Mouse (Mus musculus) thymus, adult 2 months (tissue): ENCODE data around the gene Hist1h2ab.

Source experiments
- CTCF ChIP-seq: fragments of 200-500 bp; IDR thresholded peaks from 2 replicates; pipeline ENCODE4 v1.5.1; 2012; ENCODE audit warnings: mild to moderate bottlenecking, control low read depth, low read length, moderate library complexity, borderline replicate concordance; ENCODE audit not compliant: control insufficient read depth, poor library complexity, insufficient read depth; ENCODE audit errors: extremely low read depth
- POLR2A ChIP-seq: fragments of 200-500 bp; IDR thresholded peaks from 2 replicates; pipeline ENCODE4 v1.6.1; 2012; ENCODE audit warnings: mild to moderate bottlenecking, low read length, control low read depth, moderate library complexity; ENCODE audit not compliant: control insufficient read depth, poor library complexity, insufficient read depth; ENCODE audit errors: extremely low read depth

DNA sequence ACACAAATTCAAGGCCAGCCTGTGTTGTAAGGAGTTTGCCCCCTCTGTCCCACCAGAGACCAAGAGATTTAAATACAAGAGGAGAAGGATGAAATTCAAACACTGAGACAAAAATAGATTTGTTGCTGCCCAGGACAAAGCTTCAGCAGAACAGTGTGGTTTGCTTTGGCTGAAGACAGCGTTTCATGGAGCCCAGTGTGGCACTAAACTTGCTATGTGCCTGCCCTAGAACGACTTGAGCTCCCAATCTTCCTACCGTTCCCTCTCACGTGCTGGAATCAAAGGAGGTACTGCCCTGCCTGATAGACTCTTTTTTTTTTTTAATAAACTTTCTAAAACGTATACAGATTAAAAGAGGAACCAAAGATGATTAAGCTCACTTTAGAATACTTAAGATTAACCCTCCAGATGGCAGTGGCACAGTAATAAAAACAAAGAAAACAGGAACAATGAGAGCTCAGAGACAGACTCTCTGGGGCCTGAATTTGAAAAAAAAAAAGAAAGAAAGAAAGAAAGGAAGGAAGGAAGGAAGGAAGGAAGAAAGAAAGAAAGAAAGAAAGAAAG is 18.0 kb downstream of the Hist1h2ab start:
- TF ChIP-seq POLR2A (no peak), CTCF (no peak)
